Mouse (Mus musculus): Measurements from ENCODE around the gene Dgat2.

DNA sequence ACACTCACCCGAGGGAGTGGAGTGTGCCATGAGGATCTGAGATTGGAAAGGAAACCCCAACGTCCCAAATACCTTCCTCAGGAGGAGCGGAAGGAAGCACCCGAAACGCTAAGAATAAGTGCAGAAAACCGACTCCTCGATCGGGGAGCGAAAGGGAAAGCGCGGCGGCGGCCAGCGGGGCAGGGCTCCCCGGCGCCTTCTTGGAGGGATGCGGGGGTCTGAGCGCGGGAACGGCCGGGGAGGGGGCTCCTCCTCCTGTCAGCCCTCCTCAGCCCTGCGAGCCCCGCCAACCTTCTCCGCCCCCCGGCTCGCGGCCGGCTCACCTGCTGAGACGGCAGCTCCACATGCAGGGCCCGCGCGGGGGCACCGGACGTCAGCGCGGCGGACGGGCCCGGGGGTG lies 42.0 kb downstream of the Dgat2 start:
- TF ChIP-seq CTCF (IDR thresholded peaks at IDR 0.05; ENCODE audit: low read depth) (no peak), EP300 (IDR thresholded peaks at IDR 0.05; ENCODE audit: low read depth) (no peak)
